Mouse (Mus musculus): ENCODE measurements around the gene Adap2.

The Adap2 gene

GRCm38 (mm10) chr11:80199316-80199715 is 45.4 kb downstream of the Adap2 start:
- no peak for DNase-seq (ENCODE audit: low spot score)

GRCm38 (mm10) chr11:80199773-80200172 is 45.9 kb downstream of the Adap2 start:
- no peak for DNase-seq (ENCODE audit: low spot score)

GRCm38 (mm10) chr11:80200326-80200725 is 46.4 kb downstream of the Adap2 start:
- DNase-seq (ENCODE audit: low spot score), result peak; percentile 12

- DNase-seq (ENCODE audit: low spot score), result no peak
These were observed 48.4 kb downstream of the Adap2 start for GRCm38 (mm10) chr11:80202296-80202695.

GRCm38 (mm10) chr11:80204037-80204436 is 50.1 kb downstream of the Adap2 start:
- no peak for DNase-seq (ENCODE audit: low spot score)

- DNase-seq (ENCODE audit: low spot score), result no peak
These were observed 51.0 kb downstream of the Adap2 start for GRCm38 (mm10) chr11:80204941-80205340.

- no peak for DNase-seq (ENCODE audit: low spot score)
These were observed 54.6 kb downstream of the Adap2 start for GRCm38 (mm10) chr11:80208465-80208859.

GRCm38 (mm10) chr11:80208860-80209800 is 55.2 kb downstream of the Adap2 start, which contains the start of gene Rhot1:
Gene Rhot1 (plus strand): TSS chr11:80209019.
- peak; percentile 96 for DNase-seq (ENCODE audit: low spot score)

- DNase-seq (ENCODE audit: low spot score), result no peak
These were observed 56.4 kb downstream of the Adap2 start for GRCm38 (mm10) chr11:80210321-80210720.

- no peak for DNase-seq (ENCODE audit: low spot score)
These were observed 58.4 kb downstream of the Adap2 start for GRCm38 (mm10) chr11:80212282-80212681.

- DNase-seq (ENCODE audit: low spot score), result no peak
These were observed 61.4 kb downstream of the Adap2 start for GRCm38 (mm10) chr11:80215291-80215690.

- no peak for DNase-seq (ENCODE audit: low spot score)
These were observed 64.9 kb downstream of the Adap2 start for GRCm38 (mm10) chr11:80218657-80219293.
